Mouse (Mus musculus) kidney, adult 9 months (tissue): Measurements from ENCODE around the gene Ppp1r12b.

Experiments used
- DNase-seq: peaks from one replicate; pipeline ENCODE4 v3.0.0; 2022

Ppp1r12b gene

DNA sequence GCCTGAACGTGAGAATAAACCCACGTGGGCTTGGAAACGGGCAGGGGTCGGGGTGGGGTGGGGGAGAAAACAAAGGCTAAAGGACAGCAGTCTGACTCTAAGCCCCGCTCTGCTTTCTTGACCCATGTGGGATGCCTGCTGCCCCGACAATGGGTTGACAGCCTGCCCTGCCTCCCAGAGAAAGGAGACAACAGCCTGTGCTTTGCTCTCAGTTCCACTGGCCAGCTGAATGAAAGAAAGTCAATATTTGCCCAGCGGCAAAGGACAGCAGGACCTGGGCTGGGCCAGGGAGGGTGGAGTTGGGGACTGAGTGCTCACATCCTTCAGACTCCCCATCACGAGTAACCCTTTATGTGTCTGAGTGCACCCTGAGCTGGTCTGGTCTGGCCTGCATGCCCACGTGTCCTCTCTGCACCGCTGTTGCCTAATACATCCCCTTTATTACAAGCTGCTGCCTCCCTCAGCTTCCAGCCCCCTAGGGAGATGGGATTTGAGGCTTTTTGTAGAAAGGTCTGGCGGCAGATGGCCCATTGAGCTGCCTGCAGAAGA is 242.2 kb downstream of the Ppp1r12b start:
- no peak for DNase-seq

DNA sequence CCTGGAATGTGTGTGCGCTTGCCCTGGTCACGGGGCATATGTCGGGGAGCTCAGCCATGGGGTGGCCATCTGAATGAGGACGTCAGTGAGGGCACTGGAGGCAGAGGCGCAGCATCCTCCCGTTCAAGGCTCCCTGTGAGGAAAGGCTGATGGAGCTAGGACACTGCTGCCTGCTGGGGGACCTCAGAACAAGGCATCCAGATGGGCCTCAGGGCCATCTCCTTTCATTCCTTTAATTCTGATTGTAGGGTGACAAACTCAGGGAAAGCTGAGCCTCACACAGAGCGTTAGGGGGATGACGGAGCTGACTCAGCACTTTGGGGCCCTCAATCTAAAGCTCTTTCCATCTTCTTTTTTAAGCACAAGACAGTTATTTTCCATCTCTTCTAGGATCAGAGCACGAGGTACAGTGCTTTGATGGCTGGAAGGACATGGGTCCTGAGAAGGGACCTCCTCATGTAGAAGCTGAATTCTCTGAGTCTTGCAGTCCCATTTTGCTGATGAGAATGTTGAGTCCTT is 242.9 kb downstream of the Ppp1r12b start:
- DNase-seq = no peak

DNA sequence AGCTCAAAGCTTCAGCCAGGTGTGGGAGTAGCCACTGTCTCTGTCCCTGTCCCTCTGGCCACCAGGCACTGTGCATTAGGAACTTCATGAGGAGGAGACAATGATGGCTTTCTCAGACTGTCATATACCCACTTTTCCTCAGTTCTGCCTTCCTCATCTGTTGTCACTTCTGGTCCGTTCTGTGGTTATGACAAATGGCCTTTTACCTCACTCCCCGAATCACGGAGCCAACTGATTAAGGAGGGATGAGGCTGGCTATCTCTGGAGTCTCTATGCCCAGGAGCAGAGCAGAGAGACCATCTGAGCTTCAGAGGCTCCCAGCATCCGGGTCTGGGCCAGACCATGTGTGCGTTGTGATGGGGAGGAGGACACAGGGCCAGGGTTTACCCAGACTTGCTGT is 244.1 kb downstream of the Ppp1r12b start:
- DNase-seq = no peak

DNA sequence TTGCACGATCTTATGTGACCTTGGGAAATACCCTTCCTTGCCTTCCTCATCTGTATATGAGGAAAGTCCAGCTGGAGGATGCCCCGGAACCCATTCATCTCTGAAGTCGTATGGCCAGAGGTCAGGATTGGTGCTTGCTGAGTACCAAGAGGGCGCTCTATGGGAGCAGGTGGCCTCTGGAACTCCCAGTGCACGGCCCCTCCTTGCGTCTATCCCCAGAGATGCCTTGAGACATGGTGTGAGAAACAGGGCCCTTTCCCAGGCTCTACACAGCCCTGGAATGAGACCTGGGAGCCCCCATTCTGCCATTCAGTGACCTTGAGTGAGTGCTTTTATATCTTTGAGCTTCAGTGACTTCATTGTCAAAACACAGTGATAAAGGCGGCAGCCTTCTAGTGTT is 244.7 kb downstream of the Ppp1r12b start:
- DNase-seq = no peak

DNA sequence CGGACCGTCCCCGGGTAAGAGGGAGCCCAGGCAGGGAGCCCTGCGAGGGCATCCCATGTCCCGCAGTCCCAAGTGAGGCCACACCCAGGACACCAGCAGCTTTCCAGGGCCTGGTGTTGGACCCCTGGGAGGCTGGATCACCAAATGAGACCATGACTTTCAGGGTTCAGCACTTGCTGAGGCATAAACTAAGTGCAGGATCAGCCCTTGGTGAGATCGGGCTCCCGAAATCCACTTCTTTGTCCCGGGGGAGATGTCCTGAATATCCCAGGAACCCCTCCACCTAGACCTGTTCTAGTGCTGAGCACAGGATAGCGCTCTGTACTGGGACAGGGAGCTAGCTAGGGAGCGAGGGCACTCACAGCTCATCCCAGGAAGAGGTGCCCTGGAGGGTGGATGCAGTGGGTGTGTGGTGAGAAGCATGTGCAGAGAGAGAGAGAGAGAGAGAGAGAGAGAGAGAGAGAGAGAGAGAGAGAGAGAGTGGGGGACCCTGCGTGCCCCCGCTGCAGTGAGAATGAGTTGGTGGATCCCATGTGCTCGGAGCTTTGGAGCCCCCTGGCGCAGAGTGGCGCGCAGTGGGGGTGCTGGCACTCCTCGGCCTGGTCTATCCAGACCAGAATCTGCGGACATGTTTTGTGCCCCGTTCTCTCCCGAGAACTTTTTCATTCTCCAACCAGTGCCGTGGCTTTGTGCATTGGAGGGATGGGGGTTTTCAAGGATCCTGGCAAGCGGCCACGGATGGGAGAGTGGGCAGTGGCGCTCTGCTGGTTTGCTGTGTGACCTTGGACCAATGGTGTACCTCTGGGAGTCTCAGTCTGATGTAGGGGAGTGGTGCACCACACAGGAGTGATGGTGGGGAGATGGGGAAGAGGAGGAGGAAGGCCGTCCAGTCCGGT is 246.1 kb downstream of the Ppp1r12b start:
- DNase-seq = no peak

DNA sequence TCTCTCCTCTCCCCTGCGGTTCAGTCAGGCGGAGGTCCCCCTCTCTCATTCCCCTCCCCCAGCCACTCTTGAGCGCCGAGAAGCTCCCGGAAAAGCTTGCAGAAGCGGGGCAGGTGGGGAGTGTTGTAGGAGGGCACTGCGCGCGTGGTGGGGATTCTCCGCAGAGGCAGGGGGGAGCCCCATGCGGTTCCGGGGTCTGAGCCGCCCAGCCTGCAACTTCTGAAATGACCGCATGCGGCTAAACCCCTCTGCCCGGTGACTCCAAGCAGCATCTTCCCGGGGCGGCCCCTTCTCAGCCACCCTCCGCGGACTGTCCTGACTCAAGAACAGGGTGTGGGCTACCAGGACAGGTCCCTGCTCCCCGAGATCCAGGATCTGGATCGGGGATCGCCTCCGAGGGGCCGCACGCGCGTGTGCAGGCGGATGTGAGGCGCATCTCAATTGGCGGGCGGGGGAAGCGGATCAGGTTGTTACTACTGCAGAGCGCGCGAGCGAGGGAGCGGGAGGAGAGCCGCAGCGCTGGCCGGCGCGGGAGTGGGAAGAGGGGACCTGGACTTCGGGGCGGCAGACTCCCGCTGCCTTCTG is 246.8 kb downstream of the Ppp1r12b start:
- no peak for DNase-seq

DNA sequence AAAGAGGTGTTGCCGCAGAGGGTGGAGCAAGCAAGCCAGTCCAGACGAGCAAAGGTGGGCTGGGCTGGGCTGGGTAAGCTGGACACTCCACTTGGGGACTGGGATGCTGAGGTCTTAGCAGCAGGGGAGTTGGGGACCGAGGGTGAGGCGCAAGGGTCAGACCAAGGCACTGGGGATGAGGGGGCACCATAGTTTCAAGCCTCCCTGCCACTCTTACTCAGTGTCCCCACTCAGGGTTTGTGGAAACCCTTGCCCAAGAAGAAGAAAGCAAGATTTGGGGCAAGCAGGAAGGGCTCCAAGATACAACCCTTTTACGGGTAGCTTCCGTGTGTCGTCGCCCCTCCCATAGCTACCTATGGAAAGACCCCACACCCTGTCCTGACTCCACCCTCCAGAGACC is 247.5 kb downstream of the Ppp1r12b start:
- no peak for DNase-seq

DNA sequence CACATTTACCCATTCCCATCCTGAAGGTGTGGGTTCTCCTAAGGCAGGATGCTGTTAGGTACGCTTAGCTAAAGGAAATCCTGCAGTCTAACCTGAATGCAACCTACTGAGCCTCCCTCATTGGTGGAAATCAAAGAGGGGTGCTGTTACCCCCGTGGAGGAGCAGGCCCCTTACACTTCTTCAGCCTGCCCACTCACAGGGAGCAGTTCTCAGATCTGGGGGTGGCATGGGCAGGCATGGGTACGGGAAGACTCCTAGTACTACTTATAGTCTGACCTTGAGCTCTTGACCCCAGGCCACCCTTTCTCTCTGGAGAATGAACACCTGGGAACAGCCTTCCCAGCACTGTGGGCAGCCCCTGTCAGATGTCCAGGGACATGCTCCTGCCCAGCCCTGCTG is 248.2 kb downstream of the Ppp1r12b start:
- DNase-seq = no peak

DNA sequence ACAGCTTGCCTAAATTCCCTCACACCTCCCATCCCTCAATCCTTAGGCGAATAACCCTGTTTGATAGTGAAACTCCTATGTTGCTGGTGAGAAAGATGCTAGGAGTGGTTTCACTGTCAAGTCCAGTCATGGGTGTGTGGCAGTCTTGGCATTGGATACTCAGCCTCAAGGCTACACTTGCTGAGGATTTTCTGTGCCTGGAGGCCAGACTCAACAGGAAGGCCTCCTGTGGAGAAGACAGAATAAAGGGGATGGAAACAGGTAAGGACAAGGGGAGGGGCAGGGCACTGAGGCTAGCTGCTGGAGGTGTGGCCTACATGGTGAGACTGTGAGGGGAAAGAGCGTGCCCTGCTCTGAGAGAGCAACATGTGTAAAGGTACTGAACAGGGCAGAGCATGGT is 249.2 kb downstream of the Ppp1r12b start:
- DNase-seq = no peak
